Mouse (Mus musculus): Measurements from ENCODE around the gene Adam8. TPM values are rescaled to one million over a fixed set of nuclear protein-coding genes. Genes with fewer than 3 reads are reported as not detected.

Gene Adam8
- polyA plus RNA-seq, 1 experiment from 2014 or later = 1.6 TPM

- 1% methylated on average over 15 of the region's 15 CpGs for WGBS
- DNase-seq (ENCODE audit: low spot score) (peak; percentile 78), ATAC-seq (replicated peaks; ENCODE audit: low FRiP score, low TSS enrichment, low read depth) (peak; percentile 82)
- H3K4me1 ChIP-seq (replicated peaks; ENCODE audit: control insufficient read depth, insufficient read depth, low read length) = no peaks in the 10 kb centered on the region
- H3K9me3 ChIP-seq (ENCODE audit: control insufficient read depth, low read length) = no peaks in the 10 kb centered on the region
- peak overlapping the region; percentile 44; the same call in 1 of the 2 replicates for H3K27ac ChIP-seq (ENCODE audit: low read depth)
- peak overlapping the region; percentile 94 for H3K4me2 ChIP-seq (ENCODE audit: low read length)
- H3K9ac ChIP-seq (ENCODE audit: low read length) = peak overlapping the region; percentile 51
- H3K36me3 ChIP-seq (ENCODE audit: control insufficient read depth, insufficient read depth, low read length) = no peaks in the 10 kb centered on the region
- H3K4me3 ChIP-seq (ENCODE audit: low read depth, low read length) = peak overlapping the region; percentile 64
- H3K27me3 ChIP-seq (replicated peaks; ENCODE audit: control insufficient read depth, insufficient read depth, low read length) = peaks cover 28% of the 10 kb centered on the region
These were observed 42.5 kb downstream of the Adam8 start for GRCm38 (mm10) chr7:139949893-139950282.

GRCm38 (mm10) chr7:139946032-139946431 lies 46.3 kb downstream of the Adam8 start:
- H3K4me3 ChIP-seq (ENCODE audit: low read depth, low read length) = no peak overlapping the region
- peaks cover 65% of the 10 kb centered on the region for H3K27me3 ChIP-seq (replicated peaks; ENCODE audit: control insufficient read depth, insufficient read depth, low read length)
- DNase-seq (ENCODE audit: low spot score) (no peak), ATAC-seq (replicated peaks; ENCODE audit: low FRiP score, low TSS enrichment, low read depth) (no peak)
- H3K27ac ChIP-seq (ENCODE audit: low read depth) = no peak overlapping the region
- H3K36me3 ChIP-seq (ENCODE audit: control insufficient read depth, insufficient read depth, low read length) = no peaks in the 10 kb centered on the region
- no peak overlapping the region for H3K4me2 ChIP-seq (ENCODE audit: low read length)
- 0 out of 2 replicates have a peak, but pooled peaks cover 4% of the 10 kb centered on the region for H3K4me1 ChIP-seq (replicated peaks; ENCODE audit: control insufficient read depth, insufficient read depth, low read length)
- 37% methylated on average over 5 of the region's 5 CpGs for WGBS
- H3K9me3 ChIP-seq (ENCODE audit: control insufficient read depth, low read length) = no peaks in the 10 kb centered on the region
- H3K9ac ChIP-seq (ENCODE audit: low read length) = no peak overlapping the region

- Histone ChIP-seq H3K27ac (ENCODE audit: low read depth) (no peak overlapping the region), H3K4me1 (replicated peaks; ENCODE audit: control insufficient read depth, insufficient read depth, low read length) (0 out of 2 replicates have a peak, but pooled peaks cover 4% of the 10 kb centered on the region), H3K27me3 (replicated peaks; ENCODE audit: control insufficient read depth, insufficient read depth, low read length) (peaks cover 65% of the 10 kb centered on the region), H3K36me3 (ENCODE audit: control insufficient read depth, insufficient read depth, low read length) (no peaks in the 10 kb centered on the region), H3K4me2 (ENCODE audit: low read length) (no peak overlapping the region), H3K9ac (ENCODE audit: low read length) (no peak overlapping the region), H3K4me3 (ENCODE audit: low read depth, low read length) (no peak overlapping the region), H3K9me3 (ENCODE audit: control insufficient read depth, low read length) (no peaks in the 10 kb centered on the region)
- ATAC-seq (replicated peaks; ENCODE audit: low FRiP score, low TSS enrichment, low read depth) (no peak), DNase-seq (ENCODE audit: low spot score) (no peak)
- WGBS = 27% methylated on average over 5 of the region's 5 CpGs
These were observed 46.8 kb downstream of the Adam8 start for GRCm38 (mm10) chr7:139945516-139945915.

GRCm38 (mm10) chr7:139944291-139945240 lies 47.8 kb downstream of the Adam8 start:
- ATAC-seq (replicated peaks; ENCODE audit: low FRiP score, low TSS enrichment, low read depth) (peak; percentile 54), DNase-seq (ENCODE audit: low spot score) (peak; percentile 67)
- 3% methylated on average over 68 of the region's 68 CpGs for WGBS
- H3K27ac ChIP-seq (ENCODE audit: low read depth) = no peak overlapping the region
- peak overlapping the region; percentile 51 for H3K4me2 ChIP-seq (ENCODE audit: low read length)
- peak overlapping the region; percentile 32 for H3K4me3 ChIP-seq (ENCODE audit: low read depth, low read length)
- H3K9ac ChIP-seq (ENCODE audit: low read length) = no peak overlapping the region
- H3K4me1 ChIP-seq (replicated peaks; ENCODE audit: control insufficient read depth, insufficient read depth, low read length) = 0 out of 2 replicates have a peak, but pooled peaks cover 4% of the 10 kb centered on the region
- no peaks in the 10 kb centered on the region for H3K36me3 ChIP-seq (ENCODE audit: control insufficient read depth, insufficient read depth, low read length)
- no peaks in the 10 kb centered on the region for H3K9me3 ChIP-seq (ENCODE audit: control insufficient read depth, low read length)
- peaks cover 65% of the 10 kb centered on the region for H3K27me3 ChIP-seq (replicated peaks; ENCODE audit: control insufficient read depth, insufficient read depth, low read length)

GRCm38 (mm10) chr7:139943674-139944281 lies 48.6 kb downstream of the Adam8 start, which contains the start of gene Utf1:
Utf1 (plus strand) TSS chr7:139943789.
- Histone ChIP-seq H3K9me3 (ENCODE audit: control insufficient read depth, low read length) (no peaks in the 10 kb centered on the region), H3K36me3 (ENCODE audit: control insufficient read depth, insufficient read depth, low read length) (no peaks in the 10 kb centered on the region), H3K27ac (ENCODE audit: low read depth) (no peak within 1 kb of the TSS), H3K4me1 (replicated peaks; ENCODE audit: control insufficient read depth, insufficient read depth, low read length) (0 out of 2 replicates have a peak, but pooled peaks cover 4% of the 10 kb centered on the region), H3K9ac (ENCODE audit: low read length) (no peak within 1 kb of the TSS), H3K4me3 (ENCODE audit: low read depth, low read length) (peak within 1 kb of the TSS; percentile 32), H3K4me2 (ENCODE audit: low read length) (peak within 1 kb of the TSS; percentile 51), H3K27me3 (replicated peaks; ENCODE audit: control insufficient read depth, insufficient read depth, low read length) (peaks cover 65% of the 10 kb centered on the region)
- WGBS = 1% methylated on average over 58 of the region's 59 CpGs
- ATAC-seq (replicated peaks; ENCODE audit: low FRiP score, low TSS enrichment, low read depth) (peak; percentile 56), DNase-seq (ENCODE audit: low spot score) (peak; percentile 73)

GRCm38 (mm10) chr7:139940476-139941209 lies 51.7 kb downstream of the Adam8 start:
- 0 out of 2 replicates have a peak, but pooled peaks cover 4% of the 10 kb centered on the region for H3K4me1 ChIP-seq (replicated peaks; ENCODE audit: control insufficient read depth, insufficient read depth, low read length)
- peaks cover 45% of the 10 kb centered on the region for H3K27me3 ChIP-seq (replicated peaks; ENCODE audit: control insufficient read depth, insufficient read depth, low read length)
- H3K9me3 ChIP-seq (ENCODE audit: control insufficient read depth, low read length) = no peaks in the 10 kb centered on the region
- no peak overlapping the region for H3K27ac ChIP-seq (ENCODE audit: low read depth)
- no peak overlapping the region for H3K4me3 ChIP-seq (ENCODE audit: low read depth, low read length)
- H3K9ac ChIP-seq (ENCODE audit: low read length) = no peak overlapping the region
- DNase-seq (ENCODE audit: low spot score) (no peak), ATAC-seq (replicated peaks; ENCODE audit: low FRiP score, low TSS enrichment, low read depth) (no peak)
- WGBS = 63% methylated on average over 16 of the region's 16 CpGs
- no peaks in the 10 kb centered on the region for H3K36me3 ChIP-seq (ENCODE audit: control insufficient read depth, insufficient read depth, low read length)
- no peak overlapping the region for H3K4me2 ChIP-seq (ENCODE audit: low read length)

- Histone ChIP-seq H3K27me3 (replicated peaks; ENCODE audit: control insufficient read depth, insufficient read depth, low read length) (peaks cover 17% of the 10 kb centered on the region), H3K9me3 (ENCODE audit: control insufficient read depth, low read length) (no peaks in the 10 kb centered on the region), H3K4me1 (replicated peaks; ENCODE audit: control insufficient read depth, insufficient read depth, low read length) (no peaks in the 10 kb centered on the region), H3K36me3 (ENCODE audit: control insufficient read depth, insufficient read depth, low read length) (no peaks in the 10 kb centered on the region), H3K9ac (ENCODE audit: low read length) (no peak overlapping the region), H3K4me2 (ENCODE audit: low read length) (no peak overlapping the region), H3K4me3 (ENCODE audit: low read depth, low read length) (no peak overlapping the region), H3K27ac (ENCODE audit: low read depth) (no peak overlapping the region)
- DNase-seq (ENCODE audit: low spot score) = no peak
- 58% methylated on average over 5 of the region's 5 CpGs for WGBS
- no peak for ATAC-seq (replicated peaks; ENCODE audit: low FRiP score, low TSS enrichment, low read depth)
These were observed 54.6 kb downstream of the Adam8 start for GRCm38 (mm10) chr7:139937810-139938209.

GRCm38 (mm10) chr7:139937138-139937537 lies 55.2 kb downstream of the Adam8 start:
- DNase-seq (ENCODE audit: low spot score) (no peak), ATAC-seq (replicated peaks; ENCODE audit: low FRiP score, low TSS enrichment, low read depth) (0 out of 2 replicates have a peak, but pooled peaks have one; percentile 32)
- Histone ChIP-seq H3K27ac (ENCODE audit: low read depth) (no peak overlapping the region), H3K27me3 (replicated peaks; ENCODE audit: control insufficient read depth, insufficient read depth, low read length) (peaks cover 10% of the 10 kb centered on the region), H3K36me3 (ENCODE audit: control insufficient read depth, insufficient read depth, low read length) (no peaks in the 10 kb centered on the region), H3K4me1 (replicated peaks; ENCODE audit: control insufficient read depth, insufficient read depth, low read length) (no peaks in the 10 kb centered on the region), H3K9me3 (ENCODE audit: control insufficient read depth, low read length) (no peaks in the 10 kb centered on the region), H3K4me3 (ENCODE audit: low read depth, low read length) (no peak overlapping the region), H3K9ac (ENCODE audit: low read length) (no peak overlapping the region), H3K4me2 (ENCODE audit: low read length) (no peak overlapping the region)
- WGBS = 67% methylated on average over 3 of the region's 3 CpGs

Measured in intestine, embryonic 14.5 days (tissue).